Mouse (Mus musculus) urinary bladder, postnatal 4 days (tissue): ENCODE data around the gene Inafm2.
A peak's percentile ranks its signal among the peaks of the same experiment; 100 is the strongest.

Experiments used
- DNase-seq, 2 experiments: peaks; one replicate each; pipeline ENCODE4 v3.0.0; 2021 to 2022; ENCODE audit warnings: low spot score in 2 of 2

The Inafm2 gene

GRCm38 (mm10) chr2:118782303-118782702 is 36.7 kb downstream of the Inafm2 start:
- no peak for DNase-seq

- no peak for DNase-seq
These were observed 37.5 kb downstream of the Inafm2 start for GRCm38 (mm10) chr2:118783093-118783492.

DNA sequence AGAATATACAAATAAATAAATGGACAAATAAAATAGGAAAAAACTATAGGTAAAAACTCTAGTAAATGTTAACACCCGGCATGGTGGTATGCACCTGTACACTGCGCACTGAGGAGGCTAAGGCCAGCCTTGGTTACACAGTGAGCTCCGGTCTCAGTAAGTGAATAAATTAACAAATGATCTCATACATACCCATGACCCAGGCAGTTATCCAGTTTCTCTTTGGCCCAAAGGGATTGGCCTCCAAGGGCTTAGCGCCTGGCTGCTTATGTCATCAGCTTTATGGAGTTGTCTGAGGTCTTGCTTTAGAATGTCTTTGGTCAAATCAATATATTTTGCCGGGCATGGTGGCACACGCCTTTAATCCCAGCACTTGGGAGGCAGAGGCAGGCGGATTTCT is 38.1 kb downstream of the Inafm2 start:
- no peak for DNase-seq

GRCm38 (mm10) chr2:118786525-118786924 is 41.0 kb downstream of the Inafm2 start:
- no peak for DNase-seq

GRCm38 (mm10) chr2:118789501-118789900 is 43.9 kb downstream of the Inafm2 start:
- no peak for DNase-seq

DNA sequence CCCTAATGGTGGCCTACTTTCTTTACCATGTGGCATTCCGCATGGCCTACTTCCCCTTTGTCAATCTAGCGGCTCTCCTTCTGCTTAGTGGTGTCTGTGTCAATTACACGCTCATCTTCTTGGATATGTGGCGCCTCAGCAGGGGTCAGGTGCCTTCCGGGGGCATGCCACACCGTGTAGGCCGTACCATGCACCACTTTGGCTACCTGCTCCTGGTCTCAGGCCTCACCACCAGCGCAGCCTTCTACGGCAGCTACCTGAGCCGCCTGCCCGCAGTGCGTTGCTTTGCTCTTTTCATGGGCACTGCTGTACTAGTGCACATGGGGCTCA is 44.6 kb downstream of the Inafm2 start:
- no peak for DNase-seq

DNA sequence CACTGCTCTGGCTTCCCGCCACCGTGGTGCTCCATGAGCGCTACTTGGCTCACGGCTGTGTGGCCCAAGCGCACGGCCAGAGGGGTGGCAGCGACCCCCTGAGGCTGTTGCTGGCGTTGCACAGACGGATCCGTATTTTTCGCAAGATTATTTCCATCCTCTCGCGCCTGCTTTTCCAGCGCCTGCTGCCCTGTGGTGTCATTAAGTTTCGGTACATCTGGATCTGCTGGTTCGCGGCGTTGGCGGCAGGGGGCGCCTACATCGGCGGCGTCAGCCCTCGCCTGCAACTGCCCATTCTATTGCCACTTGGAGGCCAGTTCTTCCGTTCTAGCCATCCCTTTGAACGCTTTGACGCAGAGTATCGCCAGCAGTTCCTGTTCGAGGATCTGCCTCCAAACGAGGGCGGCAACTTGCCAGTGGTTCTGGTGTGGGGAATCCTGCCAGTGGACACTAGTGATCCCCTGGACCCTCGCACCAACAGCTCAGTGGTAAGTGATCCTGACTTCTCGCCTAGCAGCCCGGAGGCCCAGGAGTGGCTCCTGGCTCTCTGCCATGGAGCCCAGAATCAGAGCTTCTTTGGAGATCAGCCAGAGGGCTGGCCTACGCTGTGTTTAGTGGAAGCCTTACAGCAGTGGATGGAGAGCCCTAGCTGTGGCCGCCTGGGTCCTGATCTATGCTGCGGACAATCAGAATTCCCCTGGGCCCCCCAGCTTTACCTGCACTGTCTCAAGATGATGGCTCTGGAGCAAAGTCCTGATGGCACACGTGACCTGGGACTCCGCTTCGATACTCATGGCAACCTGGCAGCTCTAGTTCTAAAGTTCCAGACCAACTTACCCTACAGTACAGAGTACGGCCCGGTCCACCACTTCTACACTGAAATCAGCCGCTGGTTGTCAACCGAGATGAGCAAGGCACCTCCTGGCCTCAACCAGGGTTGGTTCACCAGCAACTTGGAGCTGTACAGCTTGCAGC is 45.3 kb downstream of the Inafm2 start:
- peak; percentile 58 to 67 for DNase-seq

DNA sequence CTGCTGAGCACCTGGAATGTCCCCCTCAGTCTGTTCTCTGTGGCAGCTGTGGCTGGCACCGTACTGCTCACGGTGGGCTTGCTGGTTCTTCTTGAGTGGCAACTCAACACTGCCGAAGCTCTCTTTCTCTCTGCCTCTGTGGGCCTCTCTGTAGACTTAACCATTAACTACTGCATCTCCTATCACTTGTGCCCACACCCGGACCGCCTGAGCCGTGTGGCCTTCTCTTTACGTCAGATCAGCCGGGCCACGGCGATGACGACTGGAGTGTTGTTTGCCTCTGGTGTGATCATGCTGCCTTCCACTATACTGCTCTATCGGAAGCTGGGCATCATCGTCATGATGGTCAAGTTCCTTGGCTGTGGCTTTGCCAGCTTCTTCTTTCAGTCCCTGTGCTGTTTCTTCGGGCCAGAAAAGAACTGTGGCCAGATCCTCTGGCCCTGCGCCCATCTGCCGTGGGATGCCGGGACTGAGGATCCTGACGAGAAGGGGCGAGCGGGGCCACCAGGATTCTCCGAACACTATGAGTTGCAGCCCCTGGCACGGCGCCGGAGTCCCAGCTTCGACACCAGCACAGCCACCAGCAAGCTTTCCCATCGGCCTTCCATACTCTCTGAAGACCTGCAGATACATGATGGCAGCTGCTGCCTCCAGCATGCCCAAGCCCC is 46.2 kb downstream of the Inafm2 start:
- DNase-seq = no peak

DNA sequence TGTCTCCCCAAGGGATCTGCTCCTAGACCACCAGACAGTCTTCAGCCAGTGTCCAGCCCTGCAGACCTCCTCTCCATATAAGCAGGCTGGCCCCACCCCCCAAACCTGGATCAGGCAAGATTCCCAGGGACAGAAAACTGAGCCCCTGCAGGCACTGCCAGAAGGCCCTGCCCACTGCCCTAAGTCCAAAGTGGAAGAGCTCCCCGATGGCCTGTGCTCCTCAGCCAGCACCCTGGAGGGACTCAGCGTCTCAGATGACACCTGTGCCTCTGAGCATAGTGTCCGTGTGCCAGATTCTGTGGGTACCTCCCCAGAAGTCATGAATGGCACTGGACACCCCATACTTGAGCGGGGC is 46.7 kb downstream of the Inafm2 start:
- no peak for DNase-seq

- DNase-seq = no peak
These were observed 48.1 kb downstream of the Inafm2 start for GRCm38 (mm10) chr2:118793636-118794035.
